14 mouse cellular contexts compared by ENCODE assay signal in genomic region chr5:77855191-77855590, GRCm38 (mm10).
"Had no signal": no experiment of that assay in that cellular context is flagged by ENCODE, and none has a peak within 500 bp of the region (broad histone marks: within the 10 kb centered on the region; RNA-seq: fewer than 3 reads in every experiment).

No protein-coding gene starts in this region.

- H3K4me2 ChIP-seq: limb, embryonic 12.5 days; liver, embryonic 13.5 days; lung, embryonic 15.5 days had no signal

- H3K27ac ChIP-seq: limb, embryonic 12.5 days; liver, embryonic 13.5 days; lung, embryonic 15.5 days; macrophage had no signal

- H3K9ac ChIP-seq: limb, embryonic 12.5 days; liver, embryonic 13.5 days; liver, postnatal 0 days; lung, embryonic 15.5 days had no signal

- H3K9me3 ChIP-seq: limb, embryonic 12.5 days; lung, embryonic 15.5 days had no signal

- H3K4me3 ChIP-seq: limb, embryonic 12.5 days; liver, embryonic 13.5 days; lung, embryonic 15.5 days; megakaryocyte, embryonic 14.5 days had no signal

- DNase-seq: kidney, adult 8-10 months; kidney, postnatal 25 days; liver; liver, embryonic 13.5 days; liver, postnatal 0 days; lung, postnatal 14 days; right cerebral cortex, postnatal 4 days; spleen, adult 18-20 months; thymus, adult 18-20 months; thymus, postnatal 14 days had no signal

- H3K36me3 ChIP-seq: limb, embryonic 12.5 days; liver, embryonic 13.5 days; lung, embryonic 15.5 days had no signal

- H3K27me3 ChIP-seq: limb, embryonic 12.5 days; liver, embryonic 13.5 days; lung, embryonic 15.5 days; megakaryocyte, embryonic 14.5 days had no signal

- ATAC-seq: liver, postnatal 0 days had no signal

- H3K4me1 ChIP-seq: limb, embryonic 12.5 days; liver, embryonic 13.5 days; lung, embryonic 15.5 days; megakaryocyte, embryonic 14.5 days had no signal
